Mouse (Mus musculus) kidney, adult 11 months (tissue): ENCODE measurements around the gene Pgm2.

Source experiments
- DNase-seq: peaks from one replicate; pipeline ENCODE4 v3.0.0; 2022

The Pgm2 gene

GRCm38 (mm10) chr5:64077353-64077752 lies 15.4 kb upstream of the Pgm2 start:
- no peak for DNase-seq

DNA sequence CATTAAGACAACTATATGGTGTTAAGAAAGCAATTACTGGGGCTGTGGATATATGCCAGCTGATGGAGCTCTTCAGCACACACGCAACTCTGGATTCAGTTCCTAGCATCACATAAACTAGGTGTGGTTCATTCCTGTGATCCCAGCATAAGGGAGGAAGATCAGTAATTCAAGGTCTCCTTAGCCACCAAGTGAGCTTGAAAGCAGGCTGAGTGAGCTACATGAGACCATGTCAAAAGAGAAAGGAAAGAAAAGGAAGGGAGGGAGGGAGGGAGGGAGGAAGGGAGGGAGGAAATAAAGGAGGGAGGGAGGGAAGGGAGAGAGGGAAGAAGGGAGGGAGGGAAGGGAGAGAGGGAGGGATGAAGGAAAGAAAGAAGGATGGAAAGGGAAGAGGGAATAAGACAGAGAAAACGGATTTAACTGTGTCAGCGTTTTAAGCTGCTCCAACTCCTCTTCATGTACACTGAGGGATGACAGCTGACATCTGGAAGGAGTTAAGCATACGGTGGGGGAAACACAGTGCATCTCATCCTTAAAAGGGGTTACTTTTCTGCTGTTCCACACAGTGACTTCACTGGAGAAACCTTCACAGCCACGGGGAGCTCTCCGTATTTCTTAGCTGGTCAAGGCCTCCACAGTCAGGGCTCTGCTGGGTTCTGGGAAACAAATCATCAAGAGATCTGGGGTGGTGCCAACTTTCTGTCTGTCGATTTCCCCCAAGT lies 13.8 kb upstream of the Pgm2 start:
- no peak for DNase-seq

DNA sequence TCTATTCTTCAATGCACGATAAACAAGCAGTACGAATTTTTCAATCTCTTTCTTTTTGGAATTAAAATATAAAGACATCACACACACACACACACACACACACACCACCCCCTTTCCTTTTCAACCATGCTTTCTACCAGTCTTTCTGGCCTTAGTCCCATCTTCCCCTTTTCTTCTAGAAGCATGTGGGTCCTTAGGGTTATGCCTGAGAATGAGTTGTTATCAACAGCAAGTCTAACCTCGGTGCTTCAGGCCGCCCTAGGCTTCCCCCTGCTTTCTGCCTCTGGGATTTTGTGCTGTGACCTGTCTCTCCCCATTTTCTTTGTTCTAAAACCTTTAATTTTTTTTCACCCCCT lies 13.3 kb upstream of the Pgm2 start:
- DNase-seq = no peak

DNA sequence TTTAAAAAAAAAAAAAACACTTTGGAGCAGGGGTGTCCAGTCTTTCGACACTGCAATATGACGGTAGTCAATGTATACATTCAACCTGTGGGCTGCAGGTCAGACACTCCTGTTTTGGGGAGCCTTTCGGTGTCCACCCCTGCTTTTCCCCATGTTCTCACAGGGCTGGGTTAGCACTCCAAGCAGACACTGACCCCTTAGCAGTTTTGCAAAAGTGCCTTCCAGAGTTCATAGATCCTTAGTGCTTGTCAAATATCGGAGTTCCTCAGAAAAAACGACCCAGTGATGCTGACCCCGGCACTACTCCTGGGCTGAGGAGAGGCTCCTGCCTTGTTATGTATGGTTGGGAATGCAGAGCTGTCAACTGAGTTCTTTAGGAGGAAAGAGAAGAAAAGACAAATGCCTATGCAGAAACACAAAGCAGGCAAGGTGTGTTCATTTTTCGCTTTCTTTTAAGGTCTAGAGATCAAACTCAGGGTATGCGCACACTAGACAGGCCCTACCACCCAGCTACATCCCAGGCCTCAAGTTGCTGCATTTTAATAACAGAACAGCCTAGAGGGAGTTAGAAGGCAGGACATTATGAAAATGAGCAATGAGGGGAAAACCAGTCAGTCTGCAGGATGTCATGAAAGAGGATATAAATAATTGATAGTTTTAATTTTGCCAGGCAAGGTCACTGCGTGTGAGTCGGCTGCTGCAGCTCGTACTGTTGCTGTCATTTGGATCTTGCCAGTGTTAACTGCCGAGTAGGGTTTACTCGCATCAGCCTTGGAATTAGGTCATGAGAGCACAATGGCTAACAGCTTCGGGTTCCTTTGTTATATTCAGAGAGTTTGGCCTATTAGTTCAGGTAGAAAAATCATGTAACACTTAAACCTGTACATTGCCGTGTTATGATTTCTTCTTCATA lies 9.0 kb upstream of the Pgm2 start:
- no peak for DNase-seq

DNA sequence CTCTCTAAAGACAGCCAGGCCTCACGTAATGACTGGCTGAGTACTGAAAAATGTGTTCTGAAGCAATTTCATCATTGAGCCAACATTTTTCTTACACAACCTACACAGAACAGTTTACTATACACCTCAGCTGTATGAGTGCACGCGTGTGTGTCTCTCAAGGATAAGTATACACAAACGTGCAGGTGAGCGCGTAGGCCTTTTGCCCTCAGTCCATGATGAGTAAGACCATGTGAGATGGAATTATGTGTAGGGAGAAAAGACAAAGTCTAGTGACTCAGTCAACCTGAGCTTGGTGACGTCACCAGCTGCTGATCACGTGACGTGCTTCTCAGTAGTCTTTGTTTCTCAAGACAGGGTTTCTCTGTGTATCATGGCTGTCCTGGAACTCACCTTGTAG lies 7.3 kb upstream of the Pgm2 start:
- no peak for DNase-seq

GRCm38 (mm10) chr5:64088740-64089139 lies 4.0 kb upstream of the Pgm2 start:
- DNase-seq = no peak

DNA sequence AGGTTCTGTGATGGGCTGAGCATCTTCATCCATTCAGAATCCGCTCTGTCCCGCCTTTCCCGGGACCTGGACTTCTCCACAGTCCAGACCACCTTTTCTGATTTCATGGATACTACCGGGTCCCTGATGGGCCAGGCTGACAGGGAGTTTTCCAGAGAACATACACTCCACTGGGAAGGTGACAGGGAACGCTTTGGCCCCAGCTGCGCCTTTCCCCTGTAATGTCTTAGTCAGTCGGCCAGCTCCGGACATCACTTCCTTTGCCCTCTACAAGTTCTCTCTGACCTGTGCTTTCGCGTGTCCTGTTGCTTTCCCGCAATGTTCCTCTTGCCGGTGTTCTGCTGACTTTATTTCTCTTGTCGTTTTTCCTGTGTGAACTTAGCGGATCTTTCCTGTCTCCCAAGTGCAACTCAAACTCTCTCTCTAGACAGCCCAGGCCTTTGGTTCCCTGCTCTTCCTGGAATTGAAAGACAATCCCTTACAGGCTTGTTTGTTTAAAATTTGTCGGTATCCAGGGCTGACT lies 660 bp downstream of the Pgm2 start:
- peak; percentile 38 for DNase-seq

DNA sequence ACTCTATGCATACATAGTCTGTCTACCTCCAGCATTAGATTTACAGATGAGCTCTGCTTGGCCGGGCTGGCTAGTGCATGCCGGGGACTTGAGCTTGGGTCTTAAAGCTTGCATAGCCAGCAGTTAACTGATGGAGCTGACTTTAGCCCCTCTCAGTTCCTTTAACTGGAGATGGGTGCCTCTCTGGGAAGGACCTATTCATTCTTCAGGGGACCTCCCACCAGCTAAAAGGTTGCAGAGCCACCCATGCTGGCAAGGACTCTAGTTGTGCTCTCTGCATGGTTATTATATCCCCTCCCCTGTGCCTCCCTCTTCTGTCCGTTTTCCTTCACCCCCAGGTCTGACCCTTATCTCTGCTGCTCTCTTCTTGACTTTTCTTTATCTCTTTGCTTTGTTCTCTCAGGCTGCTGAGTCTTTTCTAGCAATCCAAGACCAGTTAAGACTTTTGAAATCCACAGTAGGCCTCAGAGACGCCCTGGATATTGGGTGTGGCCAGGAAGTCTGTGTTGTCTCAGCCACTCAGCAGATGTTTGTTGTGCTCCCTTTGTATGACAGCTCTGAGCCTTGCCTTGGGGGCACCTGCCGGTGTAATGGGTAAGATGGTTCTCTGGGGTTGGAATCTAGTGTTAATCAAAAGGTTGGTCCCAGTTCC lies 2.7 kb downstream of the Pgm2 start:
- DNase-seq = no peak

DNA sequence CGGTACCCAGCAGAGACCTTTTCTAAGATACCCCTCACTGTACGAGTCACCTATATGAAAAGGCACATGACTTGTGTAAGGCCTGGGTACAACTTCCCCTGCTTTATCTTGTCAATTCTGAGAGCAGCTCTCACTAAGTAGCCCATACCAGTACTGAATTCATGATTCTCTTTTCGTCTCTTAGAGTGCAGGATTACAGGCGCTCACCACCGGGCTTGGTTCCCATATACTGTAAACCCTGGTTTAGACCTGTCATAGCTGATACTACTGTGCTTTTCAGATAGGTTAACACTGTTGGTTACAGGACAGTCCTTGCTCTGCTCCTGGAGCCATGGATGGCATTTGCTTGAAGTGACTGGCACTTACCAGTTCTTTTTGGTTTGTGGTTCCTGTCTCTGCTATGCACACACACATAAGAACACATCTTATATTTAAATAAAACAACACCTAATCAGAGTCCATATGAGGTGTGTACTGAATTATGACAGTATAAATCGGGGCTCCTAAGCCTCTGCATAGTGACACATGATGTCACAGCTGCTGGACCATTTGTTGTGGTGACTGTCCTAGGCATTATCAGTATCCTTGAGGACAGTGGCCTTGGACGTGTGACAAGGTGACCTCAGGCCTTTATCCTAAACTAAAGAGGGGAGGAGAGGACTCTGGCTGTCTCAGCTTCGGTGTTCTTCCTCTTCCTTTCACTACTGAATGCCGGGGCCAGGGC lies 9.4 kb downstream of the Pgm2 start:
- no peak for DNase-seq

DNA sequence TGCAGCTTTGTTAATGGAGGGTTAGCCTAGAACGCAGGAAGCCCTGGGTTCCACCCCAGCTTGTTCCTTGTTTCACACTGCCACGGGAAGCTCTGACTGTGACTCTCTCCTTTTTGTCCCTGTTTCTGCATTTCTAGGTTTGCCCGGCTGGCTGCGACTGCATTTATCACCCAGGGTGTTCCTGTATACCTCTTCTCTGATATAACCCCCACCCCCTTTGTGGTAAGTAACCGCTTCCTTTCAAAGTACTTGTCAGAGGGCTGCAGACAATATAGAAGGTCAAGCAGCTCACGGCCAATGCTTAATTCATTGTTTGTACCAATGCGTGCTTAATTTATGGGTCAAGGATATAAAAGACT lies 9.9 kb downstream of the Pgm2 start:
- DNase-seq = no peak

GRCm38 (mm10) chr5:64107596-64108289 lies 15.0 kb downstream of the Pgm2 start:
- no peak for DNase-seq

DNA sequence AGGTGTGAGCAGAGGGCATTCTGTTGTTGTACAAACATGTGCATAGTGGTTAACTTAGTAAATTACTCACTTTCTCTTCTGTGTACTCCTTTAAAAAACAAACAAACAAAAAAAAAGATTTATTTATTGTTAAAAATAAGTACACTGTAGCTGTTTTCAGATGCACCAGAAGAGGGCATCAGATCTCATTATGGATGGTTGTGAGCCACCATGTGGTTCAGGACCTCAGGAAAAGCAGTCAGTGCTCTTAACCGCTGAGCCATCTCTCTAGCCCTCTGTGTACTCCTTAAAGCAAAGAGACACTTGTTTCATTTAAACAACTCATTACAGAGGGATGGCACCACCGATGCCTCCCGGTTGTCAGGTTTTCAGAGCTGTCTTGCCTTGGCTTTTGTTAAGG lies 16.5 kb downstream of the Pgm2 start:
- DNase-seq = no peak

DNA sequence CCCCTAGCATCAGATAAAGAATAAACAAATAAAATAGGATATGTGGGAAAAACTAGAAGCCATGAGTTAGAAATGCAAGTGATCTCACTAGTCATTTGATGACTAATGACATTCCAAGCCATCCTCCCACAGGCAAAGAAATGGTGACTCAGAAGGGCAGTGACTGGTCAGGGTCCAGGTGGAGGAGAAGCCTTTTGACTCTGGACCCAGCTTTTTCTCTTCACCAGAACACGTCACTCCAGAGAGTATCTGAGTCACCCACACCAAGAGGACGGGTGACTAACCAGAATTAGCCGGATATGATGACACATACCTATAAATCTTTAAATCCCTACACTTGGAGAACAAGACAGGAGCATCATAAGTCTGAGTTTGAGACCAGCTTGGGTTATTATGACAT lies 19.6 kb downstream of the Pgm2 start:
- peak; percentile 24 for DNase-seq

- no peak for DNase-seq
Observed at GRCm38 (mm10) chr5:64114210-64114609, 21.5 kb downstream of the Pgm2 start.

- DNase-seq = no peak
Observed at GRCm38 (mm10) chr5:64117191-64117590, 24.4 kb downstream of the Pgm2 start.

GRCm38 (mm10) chr5:64125783-64126182 lies 33.0 kb downstream of the Pgm2 start:
- no peak for DNase-seq

- DNase-seq = no peak
Observed at GRCm38 (mm10) chr5:64131550-64131949, 38.8 kb downstream of the Pgm2 start.

- DNase-seq = no peak
Observed at GRCm38 (mm10) chr5:64133901-64134300, 41.2 kb downstream of the Pgm2 start.

DNA sequence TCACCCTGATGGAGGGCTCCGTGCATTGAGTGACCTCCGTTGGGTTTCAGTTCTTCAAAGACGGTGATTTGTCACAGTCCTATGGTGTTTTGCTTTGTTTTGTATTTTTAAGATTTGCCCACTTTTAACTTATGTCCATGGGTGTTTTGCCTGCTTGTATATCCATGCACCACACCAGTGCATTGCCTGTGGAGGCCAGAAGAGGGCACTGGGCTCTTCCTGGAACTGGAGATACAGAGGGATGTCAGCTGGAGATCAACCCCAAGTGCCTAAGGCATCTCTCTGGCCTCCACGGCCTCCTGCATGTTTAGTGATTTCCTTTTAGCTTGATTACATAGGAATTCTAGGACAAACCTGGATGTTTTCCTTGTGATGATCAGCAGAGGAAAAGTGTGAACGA lies 43.6 kb downstream of the Pgm2 start:
- peak; percentile 16 for DNase-seq

GRCm38 (mm10) chr5:64140202-64140601 lies 47.5 kb downstream of the Pgm2 start:
- DNase-seq = no peak

DNA sequence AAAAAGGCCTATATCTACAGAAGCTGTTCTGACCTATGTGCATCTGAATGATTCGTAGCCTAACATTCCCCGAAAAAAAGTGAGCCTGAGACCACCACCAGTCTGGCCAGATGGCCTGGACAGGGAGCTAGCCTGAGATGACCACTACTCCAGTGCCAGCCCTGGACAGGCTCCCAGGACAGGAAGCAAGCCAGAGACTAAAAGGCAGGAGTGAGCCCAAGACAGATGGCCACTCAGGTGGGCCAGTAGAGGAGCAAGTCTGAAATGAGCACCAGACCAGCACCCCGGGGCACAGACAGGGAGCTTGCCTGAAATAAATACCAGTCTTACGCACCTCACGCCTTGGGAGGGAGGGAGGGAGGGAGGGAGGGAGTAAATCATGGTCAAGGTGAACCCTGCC lies 51.6 kb downstream of the Pgm2 start:
- DNase-seq = no peak

DNA sequence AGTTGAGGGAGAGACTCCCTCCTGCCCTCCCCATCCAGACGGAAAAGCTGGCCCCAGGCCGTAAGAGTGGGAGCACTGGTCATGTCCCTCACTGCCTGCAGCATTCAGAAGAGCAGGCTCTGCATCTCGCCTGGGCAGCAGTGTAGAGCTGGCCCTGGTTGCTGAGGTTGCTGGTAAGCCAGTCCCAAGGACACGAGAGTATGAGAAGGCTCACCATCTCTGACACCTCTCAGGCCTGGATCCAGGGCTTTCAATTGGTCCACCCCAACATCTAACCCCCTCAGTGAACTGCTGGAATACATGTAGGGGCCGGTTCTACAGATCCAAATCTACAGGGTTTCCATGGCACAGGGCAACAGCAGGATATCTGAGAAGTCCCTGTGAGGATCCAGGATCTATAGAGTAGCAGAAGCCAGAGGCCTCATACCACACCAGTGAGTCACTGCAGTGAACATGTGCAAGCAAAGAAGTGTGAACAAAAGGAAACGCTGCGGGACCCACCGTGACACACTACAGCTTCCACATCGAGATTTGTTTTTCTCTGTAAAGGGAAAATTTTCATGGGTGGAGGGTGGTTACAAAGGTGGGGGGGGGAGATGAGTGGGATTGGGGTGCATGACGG lies 53.7 kb downstream of the Pgm2 start:
- no peak for DNase-seq
